Mouse (Mus musculus): ENCODE data around the gene Def6. TPM values are rescaled to one million over a fixed set of nuclear protein-coding genes. Genes with fewer than 3 reads are reported as not detected.

Gene Def6
- total RNA-seq, 2 experiments from 2014 or later = 1.5 to 1.6 TPM

DNA sequence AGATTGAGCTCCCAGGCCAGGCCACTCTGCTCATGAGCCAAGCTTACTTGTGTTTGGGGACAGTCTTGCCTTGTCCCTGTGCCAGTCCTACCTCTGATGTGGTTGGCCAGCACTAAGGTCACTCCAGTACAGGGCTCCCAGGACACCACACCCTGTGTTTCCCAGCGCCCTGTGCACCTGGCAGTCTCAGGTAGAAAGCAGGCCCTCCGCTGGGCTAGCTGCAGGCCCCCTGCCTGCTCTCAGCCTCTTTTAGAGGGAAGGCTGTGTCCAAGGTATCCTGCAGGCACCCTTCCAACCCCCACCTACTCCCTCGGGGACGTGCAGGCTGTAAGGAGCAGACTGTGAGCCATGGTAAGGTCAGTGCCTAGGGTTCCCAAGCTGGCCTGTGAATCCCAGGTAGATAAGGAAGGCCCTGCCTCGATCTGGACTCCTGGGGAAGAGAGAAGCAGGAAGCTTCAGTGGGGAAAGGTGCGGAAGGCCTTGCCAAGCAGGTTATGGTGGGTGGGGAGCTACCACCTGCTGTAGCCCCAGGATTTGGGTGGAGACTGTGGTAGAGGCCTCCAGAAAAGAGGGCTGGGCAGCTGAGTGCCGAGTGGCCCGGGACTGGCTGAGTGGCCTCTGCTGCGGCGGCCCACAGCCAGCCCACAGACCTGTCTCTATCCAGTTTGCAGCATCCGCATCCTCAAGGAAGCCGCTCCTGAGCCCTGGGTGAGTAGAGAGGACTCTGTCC, 64.1 kb downstream of the Def6 start:
- intact Hi-C loops (cut with DNase I) = loop anchor here (2.0 kb wide), 1 partner anchor 25 kb away; no protein-coding TSS in a partner anchor
- Histone ChIP-seq H3K4me3 (no peak overlapping the region), H3K27ac (peak overlapping the region; percentile 56)
- TF ChIP-seq CTCF (IDR thresholded peaks at IDR 0.05) = no peak
- peak; percentile 53 for DNase-seq

DNA sequence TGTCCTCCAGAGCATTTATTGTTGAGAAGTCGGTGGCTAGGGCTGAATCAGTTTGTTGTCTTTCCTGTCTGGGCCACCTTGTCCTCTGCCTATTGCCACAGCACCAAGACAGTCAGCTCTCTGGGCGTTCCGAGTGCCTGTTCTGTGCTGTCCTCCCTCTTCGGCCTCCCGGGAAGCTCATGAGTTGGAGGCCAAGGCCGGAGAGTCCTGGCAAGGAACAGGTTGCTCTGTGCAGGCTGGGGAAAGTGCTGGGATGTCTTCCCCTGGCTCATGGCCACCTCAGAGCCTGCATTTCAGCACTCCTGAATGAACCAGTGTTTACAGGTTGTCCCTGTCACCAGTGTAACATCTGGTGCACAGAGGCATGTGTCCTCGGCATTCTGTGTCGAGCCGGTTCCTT, 64.7 kb downstream of the Def6 start:
- no peak for TF ChIP-seq CTCF (IDR thresholded peaks at IDR 0.05)
- DNase-seq = peak; percentile 56
- Histone ChIP-seq H3K27ac (peak overlapping the region; percentile 56), H3K4me3 (no peak overlapping the region)
- intact Hi-C loops (cut with DNase I) = loop anchor here (2.0 kb wide), 1 partner anchor 25 kb away; no protein-coding TSS in a partner anchor

- no peak for TF ChIP-seq CTCF (IDR thresholded peaks at IDR 0.05)
- no peak for DNase-seq
- peak overlapping the region; percentile 56; the same call in 1 of the 2 replicates for H3K27ac ChIP-seq
- intact Hi-C loops (cut with DNase I) = loop anchor here (2.0 kb wide), 1 partner anchor 26 kb away; no protein-coding TSS in a partner anchor
- no peak overlapping the region for H3K4me3 ChIP-seq
Measured at GRCm38 (mm10) chr17:28272837-28273236, 65.3 kb downstream of the Def6 start.

DNA sequence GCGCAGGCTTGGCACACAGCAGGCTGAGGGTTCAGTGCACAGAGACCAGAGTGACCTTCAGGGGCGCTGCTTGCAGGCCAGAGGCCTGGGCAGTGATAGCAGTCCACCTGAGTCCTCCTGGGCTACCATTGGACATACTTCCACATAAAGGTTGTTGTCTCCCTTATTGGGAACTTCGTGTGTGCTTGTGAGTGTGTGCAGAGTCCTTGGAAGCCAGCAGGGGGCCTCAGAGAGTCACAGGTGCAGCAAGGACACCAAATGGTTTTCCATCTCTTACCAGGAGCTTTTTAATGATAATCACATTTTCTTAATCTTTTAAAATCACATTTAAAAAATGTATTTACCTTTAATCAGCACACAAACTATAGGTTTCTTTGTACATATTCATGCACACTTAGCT, 67.2 kb downstream of the Def6 start:
- Histone ChIP-seq H3K4me3 (no peak overlapping the region), H3K27ac (no peak overlapping the region)
- intact Hi-C loops (cut with DNase I) = loop anchor here (5.0 kb wide), 1 partner anchor 37 kb away; no protein-coding TSS in a partner anchor
- peak; percentile 43 for DNase-seq
- TF ChIP-seq CTCF (IDR thresholded peaks at IDR 0.05) = peak; percentile 69

DNA sequence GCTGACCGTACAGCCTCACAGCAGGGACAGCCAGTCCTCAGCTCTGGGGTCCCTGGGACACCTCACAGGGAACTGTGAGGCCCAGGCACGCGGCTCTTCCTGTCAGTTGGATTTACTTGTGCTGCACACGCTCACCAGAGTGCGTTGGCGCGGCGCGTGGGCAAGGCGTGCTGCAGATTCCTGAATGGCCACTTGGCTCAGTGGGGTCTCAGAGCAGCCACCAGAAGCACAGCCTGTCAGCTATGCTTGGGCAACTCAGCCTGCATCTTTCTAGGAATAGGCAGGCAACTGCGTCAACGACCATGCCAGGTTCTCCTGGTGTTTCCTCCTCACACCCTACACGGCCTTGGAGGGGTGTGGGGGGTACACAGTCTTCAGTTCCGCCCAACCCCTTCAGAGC, 69.6 kb downstream of the Def6 start:
- Histone ChIP-seq H3K27ac (peak overlapping the region; percentile 8; the same call in 1 of the 2 replicates), H3K4me3 (no peak overlapping the region)
- intact Hi-C loops (cut with DNase I) = loop anchor here (5.0 kb wide), 1 partner anchor 40 kb away; no protein-coding TSS in a partner anchor
- no peak for TF ChIP-seq CTCF (IDR thresholded peaks at IDR 0.05)
- no peak for DNase-seq

DNA sequence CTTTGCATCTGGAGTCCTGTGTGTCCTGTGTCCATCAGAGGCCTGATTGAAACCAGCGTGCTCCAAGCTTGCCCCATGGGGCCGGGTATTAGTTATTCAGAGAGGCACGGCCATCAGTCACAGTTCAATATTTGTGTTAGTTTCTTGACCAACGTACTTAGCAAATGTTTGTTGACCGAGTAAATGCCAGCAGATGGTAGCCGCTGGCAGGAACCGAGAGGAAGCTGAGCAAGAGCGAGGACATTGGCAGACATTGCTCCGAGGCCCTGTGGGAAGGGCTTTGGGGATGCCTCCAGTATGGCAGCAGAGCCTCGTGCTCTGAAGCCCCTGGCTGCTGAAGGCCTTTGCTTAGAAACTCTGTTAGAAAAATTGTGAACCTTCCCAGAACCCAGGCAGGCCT, 70.1 kb downstream of the Def6 start:
- intact Hi-C loops (cut with DNase I) = loop anchor here (5.0 kb wide), 1 partner anchor 40 kb away; no protein-coding TSS in a partner anchor
- no peak for DNase-seq
- no peak overlapping the region; the same call in 1 of the 2 replicates for H3K27ac ChIP-seq
- no peak for TF ChIP-seq CTCF (IDR thresholded peaks at IDR 0.05)
- no peak overlapping the region for H3K4me3 ChIP-seq

GRCm38 (mm10) chr17:28278156-28278555, 70.6 kb downstream of the Def6 start:
- DNase-seq = no peak
- Histone ChIP-seq H3K4me3 (no peak overlapping the region), H3K27ac (no peak overlapping the region)
- TF ChIP-seq CTCF (IDR thresholded peaks at IDR 0.05) = no peak
- intact Hi-C loops (cut with DNase I) = loop anchor here (5.0 kb wide), 1 partner anchor 41 kb away; no protein-coding TSS in a partner anchor

Other genes with a start within 250 kb of the Def6 start
- gene Tcp11, start 127.1 kb upstream of the Def6 start, total RNA-seq (2021) = not detected
- under 1 TPM; 0.17 to 0.20 TPM for gene Scube3, start 65.6 kb upstream of the Def6 start, total RNA-seq (2021)
- gene Zfp523, start 30.6 kb upstream of the Def6 start, total RNA-seq (2021) = 10 to 100 TPM; 12.9 to 13.9 TPM
- 10 to 100 TPM; 29.1 to 30.7 TPM for gene Ppard, start 24.9 kb downstream of the Def6 start, total RNA-seq (2021)
- gene Fance, start 105.7 kb downstream of the Def6 start, total RNA-seq (2021) = 10 to 100 TPM in 1 of 2 experiments, 1 to 10 TPM in 1; 9.4 to 11.2 TPM
- gene Rpl10a, start 120.7 kb downstream of the Def6 start, total RNA-seq (2021) = 100 to 1,000 TPM; 382 to 410 TPM
- 1 to 10 TPM; 6.9 to 7.4 TPM for gene Tead3, start 143.0 kb downstream of the Def6 start, total RNA-seq (2021)
- gene Tulp1, start 157.4 kb downstream of the Def6 start, total RNA-seq (2021) = not detected